Mouse (Mus musculus) embryonic facial prominence, embryonic 12.5 days (tissue): ENCODE data around the gene Gnmt. TPM values are rescaled to one million over a fixed set of nuclear protein-coding genes. Genes with fewer than 3 reads are reported as not detected.

Experiments
- ATAC-seq: fragments of 200-750 bp; cut with Nextera tagmentation; 2 replicates; pipeline ENCODE4 v1.8.0; 2017; ENCODE audit not compliant: insufficient number of reproducible peaks, insufficient read depth, low FRiP score, low TSS enrichment
- H3K27ac ChIP-seq: fragments of 300-500 bp; sonication (generic); 2 replicates; pipeline ENCODE4 v1.5.1; 2016; ENCODE audit warnings: mild to moderate bottlenecking
- H3K27me3 ChIP-seq: fragments of 300-500 bp; sonication (generic); 2 replicates; pipeline ENCODE4 v1.6.1; 2016; ENCODE audit warnings: mild to moderate bottlenecking, moderate library complexity
- H3K36me3 ChIP-seq: fragments of 300-500 bp; sonication (generic); 2 replicates; pipeline ENCODE4 v1.6.1; 2016; ENCODE audit warnings: mild to moderate bottlenecking
- H3K4me1 ChIP-seq: fragments of 300-500 bp; sonication (generic); 2 replicates; pipeline ENCODE4 v1.6.1; 2016
- H3K4me2 ChIP-seq: fragments of 300-500 bp; sonication (generic); replicated peaks from 2 replicates; pipeline ENCODE4 v1.6.1; 2016; ENCODE audit warnings: mild to moderate bottlenecking, moderate library complexity
- H3K4me3 ChIP-seq: fragments of 300-500 bp; sonication (generic); 2 replicates; pipeline ENCODE4 v1.5.1; 2016; ENCODE audit warnings: mild to moderate bottlenecking
- H3K9ac ChIP-seq: fragments of 300-500 bp; sonication (generic); 2 replicates; pipeline ENCODE4 v1.6.1; 2016; ENCODE audit warnings: mild to moderate bottlenecking, moderate library complexity
- H3K9me3 ChIP-seq: fragments of 300-500 bp; sonication (generic); 2 replicates; pipeline ENCODE4 v1.6.1; 2016; ENCODE audit warnings: mild to moderate bottlenecking, moderate library complexity
- WGBS: fragments of 180-500 bp; shearing (Covaris S2); methylation state at CpG from one replicate; pipeline ENCODE4 v1.1.7; 2016; 5-methylcytosine and 5-hydroxymethylcytosine counted together
- polyA plus RNA-seq: library from polyadenylated mRNA; unstranded; fragments of >200 nt; fragmentation: Nextera tagmentation; extraction: Ambion mirVana; gene quantifications from 2 replicates; pipeline ENCODE4 v1.2.1, GENCODE M21; 2016

Gnmt gene
- polyA plus RNA-seq, 1 experiment from 2014 or later, result 0.69 TPM

- no peaks in the 10 kb centered on the region for H3K9me3 ChIP-seq
- peaks cover 36% of the 10 kb centered on the region for H3K36me3 ChIP-seq
- H3K9ac ChIP-seq, result no peak overlapping the region
- peaks cover 19% of the 10 kb centered on the region for H3K4me1 ChIP-seq
- ATAC-seq, result no peak
- no peak overlapping the region for H3K4me3 ChIP-seq
- H3K4me2 ChIP-seq, result no peak overlapping the region
- 94% methylated on average over 11 of the region's 11 CpGs for WGBS
- no peaks in the 10 kb centered on the region for H3K27me3 ChIP-seq
- H3K27ac ChIP-seq, result no peak overlapping the region
Observed at GRCm38 (mm10) chr17:46714756-46715481, 14.0 kb downstream of the Gnmt start.

DNA sequence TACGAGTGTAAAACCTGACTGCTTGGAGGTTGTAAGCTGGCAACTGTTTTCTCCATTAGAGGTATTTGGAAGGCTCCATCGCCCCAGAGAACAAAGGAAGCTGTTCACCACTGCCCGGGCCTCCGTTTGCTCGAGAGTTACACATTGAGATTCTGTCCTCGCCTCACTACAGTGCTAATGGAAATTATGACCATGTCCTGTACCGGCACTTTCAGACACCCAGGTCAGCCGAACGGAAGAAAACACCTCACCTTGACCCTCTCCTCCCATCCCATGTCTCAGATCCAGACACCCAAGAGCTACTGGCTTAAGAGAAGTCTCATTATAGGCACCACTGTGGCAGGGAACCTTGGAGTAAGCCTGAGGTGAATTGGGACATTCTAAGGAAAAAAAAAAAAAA, 15.1 kb downstream of the Gnmt start:
- H3K36me3 ChIP-seq, result peaks cover 36% of the 10 kb centered on the region

DNA sequence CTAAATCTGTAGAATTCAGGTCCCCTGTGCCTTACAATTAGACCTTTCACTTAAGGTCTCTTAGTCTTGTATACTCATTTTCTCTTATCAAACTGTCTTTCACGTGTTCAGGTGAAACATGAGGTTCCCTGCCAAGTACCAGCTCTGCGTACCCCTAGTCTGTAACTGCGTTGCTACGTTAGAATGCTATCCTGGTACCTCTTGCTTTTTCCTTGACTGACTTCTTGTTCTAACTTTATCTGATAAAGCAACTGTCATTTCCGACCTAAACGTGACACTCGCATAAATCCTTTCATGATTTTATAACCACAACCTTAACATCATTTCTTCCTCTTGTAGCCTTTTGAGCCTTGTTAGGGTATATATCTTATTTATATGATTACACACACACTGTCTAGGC, 16.5 kb downstream of the Gnmt start:
- Histone ChIP-seq H3K9me3 (no peaks in the 10 kb centered on the region), H3K36me3 (peaks cover 36% of the 10 kb centered on the region), H3K4me1 (peaks cover 19% of the 10 kb centered on the region), H3K9ac (peak overlapping the region; percentile 96), H3K4me3 (peak overlapping the region; percentile 100), H3K27me3 (no peaks in the 10 kb centered on the region), H3K4me2 (peak overlapping the region; percentile 99), H3K27ac (0 out of 2 replicates have a peak overlapping the region, but pooled peaks have one; percentile 73)
- 70% methylated on average over 7 of the region's 7 CpGs for WGBS
- no peak for ATAC-seq

More for the DNA sequence above, 15.1 kb downstream of the Gnmt start:
- ATAC-seq, result no peak
- Histone ChIP-seq H3K27me3 (no peaks in the 10 kb centered on the region), H3K4me1 (peaks cover 19% of the 10 kb centered on the region), H3K9ac (no peak overlapping the region), H3K27ac (no peak overlapping the region), H3K9me3 (no peaks in the 10 kb centered on the region), H3K4me3 (no peak overlapping the region), H3K4me2 (no peak overlapping the region)
- 92% methylated on average over 9 of the region's 9 CpGs for WGBS

DNA sequence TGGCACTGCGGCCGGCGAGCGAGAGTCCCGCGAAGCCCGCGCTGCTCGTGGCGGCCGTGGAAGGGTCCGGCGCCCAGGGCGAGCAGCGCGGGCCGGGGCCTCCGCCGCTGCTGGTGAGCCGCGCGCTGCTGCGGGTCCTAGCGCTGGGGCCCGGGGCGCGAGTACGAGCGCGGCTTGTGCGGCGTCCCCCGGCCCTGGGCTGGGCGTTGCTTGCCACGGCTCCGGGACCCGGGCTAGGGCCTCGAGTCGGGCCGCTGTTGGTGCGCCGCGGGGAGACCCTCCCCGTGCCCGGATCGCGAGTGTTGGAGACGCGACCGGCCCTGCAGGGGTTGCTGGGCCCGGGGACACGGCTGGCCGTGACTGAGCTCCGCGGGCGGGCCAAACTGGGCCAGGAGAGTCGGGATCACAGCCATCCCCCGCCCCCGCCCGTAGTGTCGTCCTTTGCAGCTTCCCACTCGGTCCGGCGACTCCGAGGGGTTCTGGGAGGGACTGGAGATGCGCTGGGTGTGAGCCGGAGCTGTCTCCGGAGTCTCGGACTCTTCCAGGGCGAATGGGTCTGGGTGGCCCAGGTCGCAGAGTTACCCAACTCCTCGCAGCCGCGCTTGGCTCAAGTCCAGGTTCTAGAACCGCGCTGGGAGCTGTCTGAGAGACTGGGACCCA, 17.2 kb downstream of the Gnmt start:
- WGBS, result 1% methylated on average over 75 of the region's 76 CpGs

GRCm38 (mm10) chr17:46710959-46711597, 17.9 kb downstream of the Gnmt start, which contains the start of gene Pex6:
Gene Pex6 (plus strand): TSS chr17:46711463.
- WGBS, result 7% methylated on average over 36 of the region's 36 CpGs

More for the DNA sequence above, 17.2 kb downstream of the Gnmt start:
- H3K27ac ChIP-seq, result peak overlapping the region; percentile 73
- H3K4me1 ChIP-seq, result peaks cover 19% of the 10 kb centered on the region
- peak overlapping the region; percentile 99 for H3K4me2 ChIP-seq
- ATAC-seq, result peak; percentile 29; the same call in 1 of the 2 replicates
- H3K36me3 ChIP-seq, result peaks cover 32% of the 10 kb centered on the region
- no peaks in the 10 kb centered on the region for H3K9me3 ChIP-seq
- H3K4me3 ChIP-seq, result peak overlapping the region; percentile 100
- H3K9ac ChIP-seq, result peak overlapping the region; percentile 96
- H3K27me3 ChIP-seq, result no peaks in the 10 kb centered on the region

GRCm38 (mm10) chr17:46706375-46707089, 22.4 kb downstream of the Gnmt start:
- Histone ChIP-seq H3K9ac (no peak overlapping the region), H3K27me3 (no peaks in the 10 kb centered on the region), H3K36me3 (0 out of 2 replicates have a peak, but pooled peaks cover 2% of the 10 kb centered on the region), H3K4me2 (no peak overlapping the region), H3K4me3 (no peak overlapping the region), H3K27ac (no peak overlapping the region), H3K9me3 (no peaks in the 10 kb centered on the region), H3K4me1 (peaks cover 40% of the 10 kb centered on the region)
- ATAC-seq, result no peak
- WGBS, result 92% methylated on average over 14 of the region's 14 CpGs

More at GRCm38 (mm10) chr17:46710959-46711597, 17.9 kb downstream of the Gnmt start, which contains the start of gene Pex6:
- peaks cover 25% of the 10 kb centered on the region for H3K36me3 ChIP-seq
- peak within 1 kb of the TSS; percentile 100 for H3K4me3 ChIP-seq
- peak within 1 kb of the TSS; percentile 96 for H3K9ac ChIP-seq
- ATAC-seq, result peak; percentile 83
- H3K27ac ChIP-seq, result peak within 1 kb of the TSS; percentile 73
- no peaks in the 10 kb centered on the region for H3K27me3 ChIP-seq
- H3K4me2 ChIP-seq, result peak within 1 kb of the TSS; percentile 99
- peaks cover 24% of the 10 kb centered on the region for H3K4me1 ChIP-seq
- H3K9me3 ChIP-seq, result no peaks in the 10 kb centered on the region

GRCm38 (mm10) chr17:46704887-46705835, 23.8 kb downstream of the Gnmt start, which contains the start of gene Ppp2r5d:
Gene Ppp2r5d (minus strand): TSS chr17:46705111.
- no peaks in the 10 kb centered on the region for H3K27me3 ChIP-seq
- H3K9me3 ChIP-seq, result no peaks in the 10 kb centered on the region
- peak within 1 kb of the TSS; percentile 92 for H3K27ac ChIP-seq
- peak within 1 kb of the TSS; percentile 96 for H3K9ac ChIP-seq
- H3K4me3 ChIP-seq, result peak within 1 kb of the TSS; percentile 89
- H3K4me2 ChIP-seq, result peak within 1 kb of the TSS; percentile 86
- WGBS, result 1% methylated on average over 48 of the region's 48 CpGs
- ATAC-seq, result peak; percentile 95
- H3K36me3 ChIP-seq, result 0 out of 2 replicates have a peak, but pooled peaks cover 4% of the 10 kb centered on the region
- peaks cover 35% of the 10 kb centered on the region for H3K4me1 ChIP-seq

- H3K4me1 ChIP-seq, result peaks cover 35% of the 10 kb centered on the region
- H3K36me3 ChIP-seq, result peaks cover 12% of the 10 kb centered on the region
- H3K4me3 ChIP-seq, result peak overlapping the region; percentile 89
- peak; percentile 78 for ATAC-seq
- peak overlapping the region; percentile 92 for H3K27ac ChIP-seq
- H3K4me2 ChIP-seq, result peak overlapping the region; percentile 86
- WGBS, result 5% methylated on average over 40 of the region's 41 CpGs
- H3K27me3 ChIP-seq, result no peaks in the 10 kb centered on the region
- H3K9ac ChIP-seq, result peak overlapping the region; percentile 96
- H3K9me3 ChIP-seq, result no peaks in the 10 kb centered on the region
Observed at GRCm38 (mm10) chr17:46703971-46704886, 24.7 kb downstream of the Gnmt start.

GRCm38 (mm10) chr17:46702506-46702905, 26.5 kb downstream of the Gnmt start:
- peak overlapping the region; percentile 86 for H3K4me2 ChIP-seq

More at GRCm38 (mm10) chr17:46702506-46702905, 26.5 kb downstream of the Gnmt start:
- H3K9ac ChIP-seq, result peak overlapping the region; percentile 96; the same call in 1 of the 2 replicates
- 86% methylated on average over 5 of the region's 5 CpGs for WGBS
- no peaks in the 10 kb centered on the region for H3K9me3 ChIP-seq
- no peak overlapping the region for H3K27ac ChIP-seq
- H3K36me3 ChIP-seq, result peaks cover 28% of the 10 kb centered on the region
- H3K4me1 ChIP-seq, result peaks cover 35% of the 10 kb centered on the region
- no peak for ATAC-seq
- H3K4me3 ChIP-seq, result 0 out of 2 replicates have a peak overlapping the region, but pooled peaks have one; percentile 89
- H3K27me3 ChIP-seq, result no peaks in the 10 kb centered on the region
